Mouse (Mus musculus) left cerebral cortex, postnatal 4 days (tissue): ENCODE data around the gene Gm45062. TPM values are rescaled to one million over a fixed set of nuclear protein-coding genes. Genes with fewer than 3 reads are reported as not detected.

Source experiments
- DNase-seq: peaks from one replicate; pipeline ENCODE4 v3.0.0-alpha.2; 2022
- intact Hi-C: fragments of 180-260 bp; cut with DNase I; formaldehyde crosslinking; loops from one replicate; pipeline ENCODE4 v1.15.1; 2025
- total RNA-seq, 2 experiments: library from RNA; stranded (reverse); gene quantifications; 2 replicates each; pipeline ENCODE4 v1.2.3; 2021

Gene Gm45062
- total RNA-seq, 2 experiments from 2014 or later, result 5.1 to 6.4 TPM

DNA sequence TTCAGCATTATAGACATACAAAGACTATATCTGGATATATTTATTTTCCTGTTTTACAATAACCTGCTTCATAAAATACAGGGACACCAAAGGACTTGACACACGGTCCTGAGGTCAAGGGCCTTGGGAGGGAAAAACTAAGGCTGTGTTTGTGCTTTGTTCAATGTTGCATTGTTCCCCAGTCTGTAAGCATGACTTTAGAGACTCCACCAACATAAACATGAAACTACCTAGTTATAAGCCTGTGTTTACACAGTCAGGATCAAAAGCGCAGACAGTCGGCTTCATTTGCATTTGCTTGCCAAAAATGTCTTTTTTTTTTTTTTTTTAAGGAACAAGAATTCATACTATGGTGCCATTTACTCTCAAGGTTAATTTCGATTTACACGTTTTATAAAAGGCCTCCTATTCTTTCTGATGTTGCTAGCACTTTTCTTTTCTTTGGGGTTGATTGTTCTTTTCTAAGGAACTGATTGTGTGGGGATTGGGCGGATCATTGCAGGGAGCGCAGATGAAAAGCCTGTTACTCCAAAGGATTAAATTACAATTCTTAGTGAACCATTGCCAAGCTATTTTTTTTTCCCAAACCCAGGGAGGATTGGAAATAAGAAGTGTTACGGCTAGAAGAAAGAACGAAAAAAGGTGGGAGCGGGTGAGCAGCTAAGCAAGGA is 208.6 kb downstream of the Gm45062 start:
- intact Hi-C loops, result no loop called here
- no peak for DNase-seq

DNA sequence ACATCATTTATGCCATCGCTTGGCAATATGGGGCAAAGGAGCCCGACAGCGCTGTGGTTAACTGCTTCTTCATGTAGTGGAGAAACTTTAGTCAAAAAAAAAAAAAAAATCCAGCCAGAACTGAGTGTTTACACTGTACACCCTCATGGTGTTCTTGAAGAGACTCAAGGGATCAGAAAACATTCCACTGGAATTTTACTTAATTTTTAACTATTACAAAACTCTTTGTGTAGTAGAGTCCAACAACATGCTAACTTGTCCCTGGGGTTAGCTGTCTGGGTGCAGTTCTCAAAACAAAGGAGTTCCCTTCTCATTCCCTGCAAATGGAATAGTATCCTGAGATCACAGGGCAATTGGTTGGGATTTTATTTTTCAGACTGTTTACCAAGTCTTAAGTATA is 210.7 kb downstream of the Gm45062 start:
- intact Hi-C loops, result no loop called here
- DNase-seq, result no peak

GRCm38 (mm10) chr6:8472125-8472524 is 212.9 kb downstream of the Gm45062 start:
- no peak for DNase-seq
- intact Hi-C loops, result no loop called here

- intact Hi-C loops, result no loop called here
- DNase-seq, result no peak
These were observed 213.7 kb downstream of the Gm45062 start for GRCm38 (mm10) chr6:8472915-8473314.

DNA sequence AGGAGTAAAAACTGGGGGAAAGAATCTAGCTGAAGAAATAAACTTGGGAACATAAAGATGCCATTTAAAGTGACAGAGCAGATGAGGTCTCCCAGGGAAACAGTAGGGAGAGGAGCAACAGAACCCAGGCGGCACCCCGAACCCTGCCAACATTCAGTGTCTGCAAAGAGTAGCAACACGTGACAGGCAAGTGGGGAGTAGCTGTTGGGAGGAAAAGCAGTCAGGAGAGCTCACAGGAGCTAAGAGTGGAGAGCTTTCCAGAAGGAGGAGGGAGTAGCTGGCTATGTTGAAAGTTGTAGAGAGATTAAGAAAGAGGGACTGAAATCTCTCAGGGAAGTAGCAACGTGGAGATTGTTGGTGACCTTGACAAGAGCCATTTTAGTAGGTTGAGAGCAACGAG is 214.2 kb downstream of the Gm45062 start:
- intact Hi-C loops, result no loop called here
- no peak for DNase-seq

GRCm38 (mm10) chr6:8474316-8474715 is 215.1 kb downstream of the Gm45062 start:
- no peak for DNase-seq
- intact Hi-C loops, result no loop called here

DNA sequence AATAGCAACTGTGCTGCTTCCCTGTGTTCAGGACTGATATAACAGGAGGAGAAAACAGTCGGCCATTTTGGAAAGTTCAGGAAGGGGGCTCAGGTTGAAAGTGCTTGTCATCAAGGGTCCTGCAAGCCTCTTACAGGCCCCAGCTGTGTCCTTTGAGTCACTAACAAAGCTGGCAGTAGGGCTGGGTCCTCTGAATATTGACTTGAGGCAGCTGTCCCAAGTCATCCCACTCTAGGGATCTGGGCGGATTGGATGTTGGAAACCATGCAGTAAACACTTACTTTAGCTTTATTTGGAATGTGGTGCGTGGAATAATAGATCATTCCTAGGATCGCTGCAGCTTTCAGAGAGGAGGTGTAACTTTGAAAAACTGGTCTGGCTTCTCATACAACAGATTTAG is 215.6 kb downstream of the Gm45062 start:
- no peak for DNase-seq
- intact Hi-C loops, result no loop called here

DNA sequence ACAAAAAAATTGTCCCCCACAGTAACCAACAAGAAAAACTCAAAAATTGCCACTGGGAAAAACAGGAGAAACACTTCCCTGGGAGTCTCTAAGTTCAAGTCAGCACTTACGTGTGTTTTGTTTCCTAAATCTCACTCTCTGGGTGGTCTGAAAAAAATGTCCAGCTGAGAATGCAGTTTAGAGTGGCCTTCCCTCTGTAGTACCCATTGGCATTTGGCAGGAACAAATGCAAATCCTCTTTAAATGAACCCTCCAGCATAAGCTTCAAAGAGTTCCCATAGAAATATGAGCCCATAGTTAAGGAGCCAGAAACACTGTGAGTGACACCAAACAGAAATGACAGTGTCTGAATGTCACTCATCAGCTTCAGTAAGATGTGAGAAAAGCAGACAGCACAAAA is 219.9 kb downstream of the Gm45062 start:
- DNase-seq, result no peak

GRCm38 (mm10) chr6:8484437-8485275 is 225.4 kb downstream of the Gm45062 start:
- no peak for DNase-seq
- intact Hi-C loops, result no loop called here

More for the DNA sequence above, 219.9 kb downstream of the Gm45062 start:
- intact Hi-C loops, result no loop called here

DNA sequence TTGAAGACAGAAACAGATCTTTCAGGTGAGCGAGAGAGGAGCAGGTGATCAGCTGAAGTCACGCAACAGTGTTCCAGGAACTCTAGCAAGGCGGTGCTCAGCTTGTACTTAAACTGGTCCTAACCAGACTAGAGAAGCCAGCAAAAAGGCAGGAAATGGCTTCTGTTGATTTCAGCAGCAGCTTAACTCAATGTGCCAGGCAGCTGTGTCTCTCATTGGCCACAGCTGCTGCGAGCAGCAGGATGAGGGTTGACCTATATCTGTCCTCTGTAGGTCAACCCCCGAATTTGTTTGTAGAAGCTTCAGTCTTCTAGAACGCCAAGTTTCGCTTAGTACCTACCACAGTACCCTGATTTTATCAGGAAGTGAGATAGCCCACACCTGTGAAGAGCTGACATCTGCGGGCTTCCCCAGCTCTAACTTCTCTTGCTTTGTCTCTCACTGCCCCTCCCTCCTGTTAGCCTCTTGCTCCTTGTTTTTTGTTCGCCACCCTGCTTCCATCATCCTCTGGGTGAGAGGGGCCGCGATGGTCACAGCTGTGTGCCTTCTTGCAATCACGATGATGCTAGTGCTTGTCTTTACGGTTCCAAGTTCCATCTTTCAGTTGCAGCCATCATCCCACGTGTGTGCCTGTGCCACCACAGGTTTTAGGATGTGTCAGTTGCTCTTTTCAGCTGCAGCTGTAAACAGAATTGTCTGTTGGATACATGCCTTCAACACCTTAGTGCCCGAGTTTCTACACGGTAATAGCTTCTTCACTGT is 226.3 kb downstream of the Gm45062 start:
- DNase-seq, result no peak
- intact Hi-C loops, result no loop called here

GRCm38 (mm10) chr6:8486391-8487043 is 227.3 kb downstream of the Gm45062 start:
- intact Hi-C loops, result no loop called here
- no peak for DNase-seq

- intact Hi-C loops, result no loop called here
- DNase-seq, result no peak
These were observed 228.0 kb downstream of the Gm45062 start for GRCm38 (mm10) chr6:8487044-8487853.

DNA sequence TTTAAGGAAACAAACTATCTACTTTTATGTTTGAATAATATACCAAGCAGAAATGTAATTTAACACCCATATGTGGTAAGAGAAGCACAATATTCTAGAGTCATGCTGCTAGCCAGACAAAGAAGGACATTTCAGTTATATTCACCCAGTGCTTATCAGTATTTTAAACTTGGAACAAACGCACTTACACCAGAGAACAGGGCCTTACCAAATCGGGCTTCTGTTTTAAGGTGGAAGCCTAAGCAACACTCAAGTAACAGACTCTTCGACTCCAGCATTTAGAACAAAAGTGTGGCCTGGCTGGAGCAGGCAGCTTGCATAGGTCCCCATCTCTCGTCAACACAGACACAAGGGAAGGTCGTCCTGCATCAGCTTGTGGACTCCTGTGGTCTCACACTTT is 229.0 kb downstream of the Gm45062 start:
- intact Hi-C loops, result no loop called here
- DNase-seq, result no peak

GRCm38 (mm10) chr6:8489266-8489665 is 230.0 kb downstream of the Gm45062 start:
- DNase-seq, result no peak
- intact Hi-C loops, result no loop called here

DNA sequence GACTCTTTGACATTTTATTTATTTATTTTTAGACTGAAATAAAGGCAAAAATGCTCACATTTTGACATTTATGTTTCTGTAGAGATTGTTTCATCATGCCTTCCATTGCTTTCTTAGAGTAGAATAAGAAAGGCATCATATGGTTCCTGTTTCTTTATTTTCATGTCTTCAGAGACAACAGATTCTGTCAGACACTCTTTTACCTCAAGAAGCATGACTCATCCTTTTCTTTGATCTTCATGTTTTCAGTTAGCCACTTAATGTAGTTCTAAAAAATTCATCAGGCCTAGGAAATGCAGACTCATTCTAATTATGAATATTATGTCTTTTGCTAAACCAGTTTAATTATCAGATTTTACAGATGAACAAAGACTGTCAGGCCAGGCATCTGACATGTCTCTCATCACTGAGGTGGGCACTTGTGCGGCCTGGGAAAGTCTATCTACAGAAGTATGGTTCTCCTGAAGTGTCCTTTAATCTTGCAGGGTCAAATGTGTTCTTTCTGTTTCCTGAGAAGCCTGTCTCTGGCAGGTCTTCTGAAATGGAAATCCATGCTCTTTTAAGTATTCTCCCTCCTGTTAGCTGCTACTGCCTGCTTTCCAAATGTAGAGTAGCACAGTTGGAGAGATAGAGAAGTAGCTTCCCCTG is 230.8 kb downstream of the Gm45062 start:
- intact Hi-C loops, result no loop called here

DNA sequence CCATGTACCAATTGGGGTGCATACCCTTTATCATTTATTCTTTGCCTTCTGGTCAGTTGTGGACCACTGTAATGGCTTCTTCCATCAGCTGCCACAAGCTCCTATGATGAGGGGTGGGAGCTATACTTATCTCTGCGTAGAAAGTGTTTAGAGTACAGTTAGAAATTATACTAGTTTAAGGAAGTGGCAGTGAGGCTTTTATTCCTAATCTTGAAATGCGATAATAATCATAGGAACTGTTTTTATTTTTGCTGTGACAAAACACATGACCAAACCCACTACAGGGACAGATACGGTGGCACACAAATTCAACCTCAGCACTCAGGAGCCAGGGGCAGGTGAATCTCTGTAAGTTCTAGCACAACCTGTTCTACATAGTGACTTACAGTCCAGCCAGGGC is 233.0 kb downstream of the Gm45062 start:
- intact Hi-C loops, result no loop called here
- no peak for DNase-seq

More for the DNA sequence above, 230.8 kb downstream of the Gm45062 start:
- DNase-seq, result no peak

DNA sequence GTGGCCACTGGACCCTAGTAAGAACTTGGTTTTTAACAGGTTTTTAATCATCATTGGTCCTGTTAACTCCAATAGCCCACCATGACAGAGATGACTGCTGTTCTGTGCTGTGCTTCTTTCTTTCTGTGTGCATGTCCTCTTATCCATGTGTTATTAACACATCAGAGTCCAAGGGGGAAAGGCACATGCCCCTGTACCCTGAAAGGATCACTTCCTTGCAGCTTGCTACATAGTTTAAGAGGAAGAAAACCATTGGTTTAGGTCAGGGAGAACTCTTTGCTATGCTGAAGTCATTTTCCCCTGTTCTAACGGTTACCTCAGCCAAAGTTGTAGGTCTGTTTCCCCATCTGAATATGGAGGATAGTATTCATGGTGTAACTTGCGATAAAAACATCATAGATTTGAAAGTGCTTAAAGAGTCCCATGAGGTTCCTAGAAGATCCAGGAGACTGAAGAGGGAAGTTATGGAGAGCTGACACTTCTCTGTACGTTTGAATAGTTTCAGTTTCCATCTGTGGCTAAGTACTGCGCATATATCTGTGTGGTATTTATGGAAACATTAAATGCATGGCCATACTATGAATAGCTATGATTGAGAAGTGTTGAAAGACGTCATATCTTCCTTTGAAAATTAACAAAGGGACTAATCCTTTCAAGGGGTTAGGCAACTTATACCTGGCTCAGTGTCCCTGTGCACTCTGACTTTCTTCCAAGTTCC is 236.0 kb downstream of the Gm45062 start:
- DNase-seq, result no peak
- intact Hi-C loops, result no loop called here

DNA sequence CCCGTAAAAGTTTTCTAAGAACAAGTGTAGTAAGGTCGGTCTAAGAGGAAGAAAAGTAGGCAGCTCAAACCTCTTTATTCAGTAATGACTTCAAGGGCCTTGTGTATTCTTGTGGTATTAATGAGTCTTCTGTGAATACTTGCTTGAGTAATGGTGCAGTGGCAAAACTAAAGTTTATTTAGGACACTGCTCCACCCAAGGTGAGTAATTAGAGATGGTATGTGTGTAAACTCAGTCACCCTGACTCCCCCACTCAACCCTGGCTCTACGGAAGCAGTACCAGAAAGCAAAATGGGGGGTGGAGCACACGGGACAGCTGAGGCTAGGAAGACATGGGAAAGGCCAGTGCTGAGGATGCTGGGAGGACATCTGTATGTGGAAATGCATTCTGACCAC is 236.6 kb downstream of the Gm45062 start:
- DNase-seq, result no peak
- intact Hi-C loops, result no loop called here
